Mouse (Mus musculus) forebrain, embryonic 14.5 days (tissue): ENCODE results near the gene Cyp2d26. TPM values are rescaled to one million over a fixed set of nuclear protein-coding genes. Genes with fewer than 3 reads are reported as not detected.

ENCODE experiments used
- ATAC-seq: fragments of 200-750 bp; cut with Nextera tagmentation; 2 replicates; pipeline ENCODE4 v1.8.0; 2017; ENCODE audit warnings: mild to moderate bottlenecking, moderate library complexity
- DNase-seq: peaks from one replicate; pipeline ENCODE4 v3.0.0-alpha.2; 2015; ENCODE audit warnings: low spot score
- H3K27ac ChIP-seq: fragments of 300-500 bp; sonication (generic); 2 replicates; pipeline ENCODE4 v1.5.1; 2014; ENCODE audit warnings: low read depth, mild to moderate bottlenecking, control low read depth, low read length, moderate library complexity
- H3K27me3 ChIP-seq: fragments of 300-500 bp; sonication (generic); replicated peaks from 2 replicates; pipeline ENCODE4 v1.6.1; 2014; ENCODE audit warnings: low read length, control low read depth, mixed read lengths; ENCODE audit not compliant: control insufficient read depth, insufficient read depth
- H3K36me3 ChIP-seq: fragments of 300-500 bp; sonication (generic); 2 replicates; pipeline ENCODE4 v1.6.1; 2014; ENCODE audit warnings: low read length, control low read depth; ENCODE audit not compliant: control insufficient read depth, insufficient read depth
- H3K4me1 ChIP-seq: fragments of 300-500 bp; sonication (generic); 2 replicates; pipeline ENCODE4 v1.6.1; 2014; ENCODE audit warnings: antibody characterized with exemption, low read length, control low read depth; ENCODE audit not compliant: control insufficient read depth, insufficient read depth
- H3K4me2 ChIP-seq: fragments of 300-500 bp; sonication (generic); 2 replicates; pipeline ENCODE4 v1.6.1; 2014; ENCODE audit warnings: mild to moderate bottlenecking, control low read depth, low read length
- H3K4me3 ChIP-seq: fragments of 300-500 bp; sonication (generic); 2 replicates; pipeline ENCODE4 v1.5.1; 2014; ENCODE audit warnings: low read depth, low read length, control low read depth
- H3K9ac ChIP-seq: fragments of 300-500 bp; sonication (generic); 2 replicates; pipeline ENCODE4 v1.6.1; 2014; ENCODE audit warnings: mild to moderate bottlenecking, low read length, control low read depth, moderate library complexity
- H3K9me3 ChIP-seq: fragments of 300-500 bp; sonication (generic); replicated peaks from 2 replicates; pipeline ENCODE4 v1.6.1; 2016; ENCODE audit warnings: low read length, control low read depth, mixed read lengths; ENCODE audit not compliant: control insufficient read depth
- WGBS: fragments of 180-500 bp; shearing (Covaris S2); extraction: QIAGEN DNeasy Blood & Tissue Kit; methylation state at CpG from one replicate; pipeline ENCODE4 v1.1.7; 2014; 5-methylcytosine and 5-hydroxymethylcytosine counted together
- polyA plus RNA-seq: library from polyadenylated mRNA; unstranded; fragments of >200 nt; fragmentation: Nextera tagmentation; extraction: Ambion mirVana; gene quantifications from 2 replicates; pipeline ENCODE4 v1.2.1, GENCODE M21; 2014

Gene Cyp2d26
- polyA plus RNA-seq = not detected in 2 replicates

DNA sequence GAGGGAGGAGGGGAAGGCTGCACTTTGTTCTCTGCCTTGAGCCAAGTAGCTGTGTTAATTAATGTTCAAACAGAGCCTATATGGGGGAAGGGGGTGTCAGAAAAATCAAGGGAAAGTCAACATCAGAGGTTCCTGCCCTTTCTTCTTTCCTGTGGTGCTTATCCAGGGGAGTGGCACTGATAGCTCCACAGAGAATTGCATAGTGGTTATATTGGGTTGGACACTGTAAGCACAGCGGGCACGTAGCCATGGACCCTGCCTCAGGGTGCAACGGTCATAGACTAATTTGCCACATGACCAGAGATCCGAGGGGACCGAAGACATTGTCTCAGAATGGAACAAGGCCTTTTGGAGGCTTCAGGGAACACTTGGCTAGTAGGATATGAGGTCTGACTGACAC is at the start of gene Cyp2d26:
Gene Cyp2d26, minus strand, starts transcription at position 18 of the 400 bp plus-strand sequence.
- Histone ChIP-seq H3K27ac (no peak within 1 kb of the TSS), H3K36me3 (no peaks in the 10 kb centered on the region), H3K27me3 (no peaks in the 10 kb centered on the region), H3K4me1 (no peaks in the 10 kb centered on the region), H3K9ac (no peak within 1 kb of the TSS), H3K4me3 (no peak within 1 kb of the TSS), H3K9me3 (no peaks in the 10 kb centered on the region), H3K4me2 (no peak within 1 kb of the TSS)
- DNase-seq (no peak), ATAC-seq (no peak)
- WGBS = 87% methylated on average over 5 of the region's 5 CpGs

DNA sequence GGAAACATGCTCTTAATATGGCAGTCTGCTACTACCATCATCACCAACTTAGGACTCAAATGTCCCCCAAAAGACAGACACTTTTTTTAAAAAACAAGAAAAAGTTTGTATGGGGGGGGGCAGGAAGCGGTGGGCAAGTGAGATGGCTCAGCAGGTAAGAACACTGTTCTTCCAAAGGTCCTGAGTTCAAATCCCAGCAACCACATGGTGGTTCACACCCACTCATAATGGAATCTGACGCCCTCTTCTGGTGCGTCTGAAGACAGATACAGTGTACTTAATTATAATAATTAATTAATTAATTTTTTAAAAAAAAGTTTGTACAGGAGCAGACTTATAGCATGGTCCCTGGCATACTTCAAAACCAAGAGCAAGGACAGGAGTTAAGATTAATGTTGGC is 45.1 kb upstream of the Cyp2d26 start:
- no peak for DNase-seq

DNA sequence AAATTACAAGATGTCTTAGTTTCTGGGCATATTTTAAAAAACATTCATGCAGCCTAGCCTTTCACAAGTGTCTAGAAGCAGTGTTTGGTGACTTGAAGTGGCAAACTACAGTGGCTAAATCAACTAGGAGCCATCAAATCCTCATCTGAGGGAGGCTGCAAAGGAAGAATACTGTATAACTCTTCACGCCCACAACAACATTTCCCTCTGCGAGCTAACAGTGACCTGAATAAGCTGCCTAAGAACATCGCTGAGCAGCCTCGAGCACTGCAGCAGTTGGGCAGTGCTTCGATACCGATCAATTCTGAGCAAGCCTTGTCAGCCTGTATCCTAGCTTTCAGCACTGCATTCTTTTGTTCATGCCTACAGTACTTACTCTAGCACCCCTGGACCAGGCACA is 35.8 kb upstream of the Cyp2d26 start:
- Histone ChIP-seq H3K4me3 (no peak overlapping the region), H3K4me2 (no peak overlapping the region), H3K36me3 (0 out of 2 replicates have a peak, but pooled peaks cover 6% of the 10 kb centered on the region), H3K27me3 (no peaks in the 10 kb centered on the region), H3K27ac (no peak overlapping the region), H3K9me3 (no peaks in the 10 kb centered on the region), H3K4me1 (no peaks in the 10 kb centered on the region), H3K9ac (no peak overlapping the region)
- ATAC-seq (no peak), DNase-seq (no peak)
- WGBS = 90% methylated on average over 6 of the region's 6 CpGs

More for the DNA sequence above, 45.1 kb upstream of the Cyp2d26 start:
- WGBS = 95% methylated on average over 3 of the region's 3 CpGs
- H3K4me3 ChIP-seq = no peak overlapping the region
- ATAC-seq = no peak
- H3K9me3 ChIP-seq = no peaks in the 10 kb centered on the region
- H3K4me2 ChIP-seq = no peak overlapping the region
- H3K36me3 ChIP-seq = no peaks in the 10 kb centered on the region
- no peaks in the 10 kb centered on the region for H3K4me1 ChIP-seq
- H3K27me3 ChIP-seq = no peaks in the 10 kb centered on the region
- H3K9ac ChIP-seq = no peak overlapping the region
- H3K27ac ChIP-seq = no peak overlapping the region

DNA sequence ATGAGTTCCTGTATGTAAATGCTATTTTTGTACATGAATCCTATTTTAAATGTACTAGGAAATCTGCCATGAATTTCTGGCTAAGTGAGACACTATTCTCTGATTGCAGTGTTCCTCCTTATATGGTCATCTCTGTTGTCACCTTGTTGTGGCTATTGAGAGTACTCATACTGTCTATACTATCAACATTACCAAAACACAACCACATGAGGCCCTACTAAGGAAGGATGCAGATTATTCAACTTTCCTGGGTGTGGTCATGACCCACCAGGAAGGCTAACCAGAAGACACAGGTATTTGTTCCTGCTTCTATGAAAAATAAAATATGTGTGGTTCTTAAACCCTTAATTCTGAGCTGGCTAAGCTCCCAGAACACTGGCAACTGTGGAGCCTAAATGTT is 31.8 kb upstream of the Cyp2d26 start:
- Histone ChIP-seq H3K27ac (no peak overlapping the region), H3K4me3 (no peak overlapping the region), H3K27me3 (no peaks in the 10 kb centered on the region), H3K9me3 (no peaks in the 10 kb centered on the region), H3K4me1 (no peaks in the 10 kb centered on the region), H3K9ac (no peak overlapping the region), H3K36me3 (0 out of 2 replicates have a peak, but pooled peaks cover 11% of the 10 kb centered on the region), H3K4me2 (no peak overlapping the region)
- ATAC-seq (no peak), DNase-seq (no peak)

DNA sequence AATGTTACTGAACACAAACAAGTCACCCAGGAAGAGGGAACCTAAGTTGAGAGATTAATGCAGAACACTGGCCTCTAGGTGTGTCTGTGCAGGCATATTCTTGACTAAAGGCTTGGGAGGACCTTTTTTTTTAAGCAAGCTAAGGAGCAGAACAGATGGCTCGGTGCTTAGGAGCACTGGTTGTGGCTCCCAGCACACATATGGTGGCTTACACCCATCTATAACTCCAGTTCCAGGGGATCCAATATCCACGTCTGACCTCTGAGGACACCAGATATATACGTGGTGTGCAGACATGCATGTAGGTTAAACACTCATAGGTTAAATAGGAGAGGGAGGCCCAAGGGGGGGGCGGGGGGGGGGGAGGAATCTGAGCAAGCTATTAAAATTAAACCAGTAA is 28.3 kb upstream of the Cyp2d26 start:
- Histone ChIP-seq H3K36me3 (0 out of 2 replicates have a peak, but pooled peaks cover 7% of the 10 kb centered on the region), H3K27me3 (no peaks in the 10 kb centered on the region), H3K27ac (no peak overlapping the region), H3K4me1 (no peaks in the 10 kb centered on the region), H3K4me2 (no peak overlapping the region), H3K4me3 (no peak overlapping the region), H3K9ac (no peak overlapping the region), H3K9me3 (no peaks in the 10 kb centered on the region)
- WGBS = 82% methylated on average over 3 of the region's 4 CpGs
- DNase-seq = peak; percentile 10
- no peak for ATAC-seq

DNA sequence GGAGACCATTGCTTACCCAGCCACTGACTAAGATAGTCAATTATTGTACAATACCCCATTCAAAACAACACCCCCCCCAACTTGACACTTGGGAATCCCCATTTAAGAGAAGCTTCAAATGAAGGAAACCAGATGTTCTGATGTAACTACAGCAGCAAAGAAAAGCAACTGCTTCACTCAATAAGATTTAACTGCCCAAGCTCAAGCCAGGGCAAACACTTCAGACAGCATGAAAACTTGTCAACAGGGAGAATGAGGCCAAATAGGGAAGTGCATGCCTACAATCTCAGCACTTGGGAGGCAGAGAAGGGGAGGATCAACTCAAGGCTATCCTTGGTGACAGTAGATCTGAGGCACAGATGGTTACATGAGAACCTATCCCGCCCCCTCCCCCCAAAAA is 27.6 kb upstream of the Cyp2d26 start:
- Histone ChIP-seq H3K4me2 (no peak overlapping the region), H3K27me3 (no peaks in the 10 kb centered on the region), H3K4me3 (no peak overlapping the region), H3K27ac (no peak overlapping the region), H3K9me3 (no peaks in the 10 kb centered on the region), H3K36me3 (0 out of 2 replicates have a peak, but pooled peaks cover 7% of the 10 kb centered on the region), H3K9ac (no peak overlapping the region), H3K4me1 (no peaks in the 10 kb centered on the region)
- ATAC-seq = no peak
- DNase-seq = no peak
- WGBS = 100% methylated on average over 1 of the region's 1 CpGs

DNA sequence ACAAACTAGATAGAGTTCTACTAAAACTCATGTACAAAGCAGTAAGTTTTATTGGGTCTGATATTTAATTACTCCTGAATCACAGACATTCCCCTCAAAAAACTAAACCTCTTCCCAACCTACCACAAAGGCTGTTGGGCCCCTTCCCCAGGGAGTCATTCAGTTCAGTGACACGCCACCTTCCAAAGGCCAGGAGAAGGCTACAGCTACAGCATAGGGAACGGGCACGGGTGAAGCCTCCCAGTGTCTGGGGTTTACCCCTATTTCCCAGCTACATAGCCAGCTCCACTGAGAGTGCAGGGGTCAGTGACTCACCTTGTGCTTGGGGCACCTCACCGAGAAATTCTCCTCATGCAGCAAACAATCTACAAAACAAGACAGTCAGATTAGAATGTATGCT is 21.2 kb upstream of the Cyp2d26 start:
- no peak for ATAC-seq
- WGBS = 90% methylated on average over 4 of the region's 4 CpGs
- no peak for DNase-seq

DNA sequence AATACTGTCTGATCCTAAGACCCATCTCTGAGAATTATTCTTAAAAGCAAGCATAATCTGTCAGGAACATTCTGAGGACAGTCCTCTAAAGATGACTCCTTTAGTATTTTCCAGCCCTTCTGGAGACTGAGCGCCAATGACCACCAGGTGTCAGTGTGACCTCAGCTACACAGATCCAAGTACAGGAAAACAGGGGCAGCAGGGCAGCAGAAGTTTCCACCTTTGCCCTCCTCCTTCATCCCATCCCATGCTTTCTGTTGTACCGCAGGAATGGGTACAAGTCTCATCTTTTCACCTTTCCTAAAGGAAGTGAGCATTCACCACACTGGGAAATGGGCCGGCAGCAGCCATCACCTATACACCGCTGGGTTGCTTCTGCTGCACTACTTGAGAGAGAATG is 20.7 kb upstream of the Cyp2d26 start:
- peak; percentile 69 for DNase-seq
- Histone ChIP-seq H3K9me3 (no peaks in the 10 kb centered on the region), H3K4me2 (no peak overlapping the region), H3K4me3 (no peak overlapping the region), H3K4me1 (no peaks in the 10 kb centered on the region), H3K27me3 (no peaks in the 10 kb centered on the region), H3K27ac (no peak overlapping the region), H3K9ac (no peak overlapping the region), H3K36me3 (peaks cover 24% of the 10 kb centered on the region)
- WGBS = 60% methylated on average over 4 of the region's 4 CpGs
- ATAC-seq = 0 out of 2 replicates have a peak, but pooled peaks have one; percentile 44

More for the DNA sequence above, 21.2 kb upstream of the Cyp2d26 start:
- Histone ChIP-seq H3K36me3 (peaks cover 23% of the 10 kb centered on the region), H3K4me1 (no peaks in the 10 kb centered on the region), H3K4me3 (no peak overlapping the region), H3K9me3 (no peaks in the 10 kb centered on the region), H3K4me2 (no peak overlapping the region), H3K27ac (no peak overlapping the region), H3K27me3 (no peaks in the 10 kb centered on the region), H3K9ac (no peak overlapping the region)

DNA sequence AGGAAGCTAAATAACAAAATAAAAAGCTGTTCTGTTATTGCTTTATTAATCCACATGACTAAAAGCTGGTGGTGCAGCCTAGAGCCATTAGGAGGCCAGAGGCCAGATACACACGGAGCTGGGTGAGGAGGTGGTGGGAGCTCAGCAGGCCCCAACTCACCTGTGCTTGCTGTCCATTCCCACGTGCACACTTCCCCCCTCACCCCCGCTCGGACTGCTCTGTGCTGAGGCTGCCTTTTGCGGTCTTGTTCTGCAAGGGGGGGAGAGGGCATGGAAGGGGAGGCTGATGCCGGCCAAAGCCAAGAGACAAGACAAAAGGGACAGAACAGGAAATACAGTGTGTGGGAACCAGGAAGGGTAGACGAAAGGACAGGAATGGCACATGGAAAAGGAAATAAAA is 20.2 kb upstream of the Cyp2d26 start:
- Histone ChIP-seq H3K9me3 (no peaks in the 10 kb centered on the region), H3K27me3 (no peaks in the 10 kb centered on the region), H3K4me2 (no peak overlapping the region), H3K4me3 (no peak overlapping the region), H3K27ac (no peak overlapping the region), H3K9ac (no peak overlapping the region), H3K36me3 (peaks cover 24% of the 10 kb centered on the region), H3K4me1 (no peaks in the 10 kb centered on the region)
- ATAC-seq (no peak), DNase-seq (no peak)
- 87% methylated on average over 7 of the region's 7 CpGs for WGBS
